Mouse (Mus musculus): ENCODE data around the gene Asap2.
A peak's percentile ranks its signal among the peaks of the same experiment; 100 is the strongest.

Asap2 gene

GRCm38 (mm10) chr12:21214551-21215165 lies 224.4 kb downstream of the Asap2 start:
- no peak for DNase-seq

GRCm38 (mm10) chr12:21217776-21218444 lies 227.7 kb downstream of the Asap2 start:
- no peak for DNase-seq

DNA sequence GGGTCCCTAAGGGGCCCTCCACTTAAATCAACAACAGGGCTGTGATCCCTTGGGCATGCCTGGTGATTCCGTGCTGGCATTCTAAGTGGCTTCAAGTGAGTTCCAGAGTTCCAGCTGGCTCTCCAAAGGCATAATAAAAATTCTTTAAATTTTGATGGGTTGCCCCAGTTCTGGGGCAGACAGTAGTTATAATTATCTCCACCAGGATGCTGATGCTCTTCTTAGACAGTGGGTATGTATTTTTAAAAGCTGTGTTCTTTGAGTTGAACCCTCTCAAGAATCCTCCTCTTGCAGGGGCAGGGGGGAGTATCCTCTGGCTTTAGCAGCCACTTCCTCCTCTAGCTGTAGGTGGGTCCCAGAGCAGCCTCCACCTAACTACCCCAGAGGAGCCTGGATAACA lies 230.3 kb downstream of the Asap2 start:
- no peak for DNase-seq

- no peak for DNase-seq
These were observed 233.7 kb downstream of the Asap2 start for GRCm38 (mm10) chr12:21223923-21224322.

- no peak for DNase-seq
These were observed 235.1 kb downstream of the Asap2 start for GRCm38 (mm10) chr12:21225358-21225757.

- DNase-seq = no peak
These were observed 236.1 kb downstream of the Asap2 start for GRCm38 (mm10) chr12:21226316-21226715.

DNA sequence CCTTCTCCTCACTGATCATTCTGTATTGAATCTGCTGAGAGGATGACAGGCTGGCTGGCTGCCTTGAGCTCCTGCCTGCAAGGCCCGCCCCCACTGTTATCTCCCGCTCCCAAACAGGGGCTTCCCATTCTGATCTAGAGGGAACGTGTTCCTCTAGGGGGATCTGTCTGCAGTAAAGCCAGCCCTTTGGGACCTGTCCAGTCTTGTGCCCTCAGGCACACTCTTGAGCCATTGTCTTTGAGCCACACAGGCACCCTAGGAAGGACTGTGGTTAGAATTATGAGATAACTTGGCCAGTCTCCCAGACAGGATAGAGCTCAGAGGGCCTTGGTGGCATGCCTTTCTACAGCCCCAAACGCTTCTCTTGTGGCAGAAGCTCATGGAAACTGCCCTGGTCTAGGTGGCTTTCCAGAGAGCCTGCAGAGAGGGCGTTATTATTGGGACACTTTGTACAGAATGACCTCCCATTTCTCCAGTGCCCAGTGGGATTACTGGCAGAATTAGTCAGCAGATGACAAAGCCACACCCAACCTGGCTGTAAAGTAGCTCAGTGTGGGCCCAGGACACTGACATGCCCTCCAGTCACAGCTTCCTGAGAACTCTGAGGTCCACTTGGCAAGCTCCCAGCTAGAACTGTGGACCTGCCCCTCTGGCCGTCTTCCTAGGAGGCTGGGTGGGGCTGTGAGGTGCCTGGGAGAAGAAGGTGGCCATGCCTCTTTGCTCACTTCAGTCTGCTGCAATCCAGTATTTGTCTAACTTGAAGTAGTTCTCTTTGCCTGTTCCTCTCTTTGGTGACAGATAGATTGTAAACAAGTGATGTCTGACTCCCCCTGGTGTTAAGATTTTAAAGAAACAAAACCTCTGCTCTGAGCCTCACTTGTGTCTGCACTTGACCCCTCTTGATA lies 237.1 kb downstream of the Asap2 start:
- DNase-seq = peak; percentile 85

DNA sequence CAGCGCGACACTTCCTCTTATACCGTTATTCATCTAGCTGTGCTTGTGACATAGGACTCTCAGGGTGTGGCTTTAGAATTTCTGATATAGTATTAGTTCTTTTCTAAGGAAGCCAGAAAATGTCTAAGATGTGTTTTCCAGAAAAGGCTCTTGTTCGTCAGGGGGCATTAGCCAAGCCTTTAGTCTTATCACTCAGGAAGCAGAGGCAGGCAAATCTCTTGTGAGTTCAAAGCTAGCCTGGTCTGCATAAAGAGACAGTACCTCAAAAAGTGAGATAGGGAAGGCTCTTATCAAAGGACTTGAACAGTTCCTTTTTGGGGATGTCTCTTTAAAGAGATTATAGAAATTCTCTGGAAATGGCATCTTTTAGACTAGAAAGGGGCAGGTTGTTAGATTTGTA lies 238.4 kb downstream of the Asap2 start:
- no peak for DNase-seq

GRCm38 (mm10) chr12:21229076-21229918 lies 239.0 kb downstream of the Asap2 start:
- no peak for DNase-seq

- no peak for DNase-seq
These were observed 243.5 kb downstream of the Asap2 start for GRCm38 (mm10) chr12:21233727-21234126.

DNA sequence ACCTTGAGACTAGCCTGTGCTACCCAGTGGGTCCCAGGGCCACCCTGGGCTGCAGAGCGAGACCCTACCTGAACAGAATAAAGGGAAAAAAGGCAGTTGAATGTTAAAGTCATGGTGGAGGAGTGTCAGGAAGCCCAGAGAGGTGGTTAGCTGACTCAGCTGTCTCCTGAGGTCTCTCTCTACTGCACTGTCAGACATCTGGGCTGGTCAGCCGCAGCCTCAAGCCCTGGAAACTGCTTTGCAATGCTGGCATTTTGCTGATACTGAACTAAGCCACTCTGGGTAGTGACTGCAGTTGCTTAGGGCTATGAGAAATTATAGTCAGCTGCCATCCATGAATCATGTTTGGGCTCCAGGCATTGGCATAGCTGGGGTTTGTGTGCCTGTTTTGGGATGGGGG lies 244.3 kb downstream of the Asap2 start:
- no peak for DNase-seq

- no peak for DNase-seq
These were observed 251.7 kb downstream of the Asap2 start for GRCm38 (mm10) chr12:21241965-21242364.

DNA sequence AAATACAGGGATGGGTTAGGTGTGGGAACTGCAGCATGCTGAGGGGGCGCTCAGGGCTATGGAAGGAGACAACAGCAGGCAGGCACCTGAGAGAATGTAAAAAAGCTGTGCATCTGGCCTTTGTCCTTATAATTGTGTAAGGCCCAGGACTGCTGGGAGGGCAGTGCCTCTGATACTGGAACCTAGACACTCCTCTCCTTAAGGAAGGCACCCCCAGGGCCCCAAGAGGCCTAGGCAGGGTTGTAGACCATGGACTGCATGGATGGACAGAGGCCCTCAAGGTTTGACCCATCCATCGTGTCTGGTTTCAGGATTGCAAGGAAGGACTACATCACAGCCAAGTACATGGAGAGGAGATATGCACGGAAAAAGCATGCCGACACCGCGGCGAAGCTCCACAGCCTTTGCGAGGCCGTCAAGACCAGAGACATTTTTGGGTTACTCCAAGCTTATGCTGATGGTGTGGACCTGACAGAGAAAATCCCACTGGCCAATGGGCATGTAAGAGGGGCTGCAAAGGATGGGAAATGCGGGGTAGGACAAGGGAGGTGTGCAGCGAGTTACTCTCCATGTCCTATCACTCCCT lies 254.2 kb downstream of the Asap2 start:
- no peak for DNase-seq

GRCm38 (mm10) chr12:21247711-21248392 lies 257.6 kb downstream of the Asap2 start:
- DNase-seq = no peak

GRCm38 (mm10) chr12:21260494-21261256 lies 270.4 kb downstream of the Asap2 start:
- DNase-seq = no peak

- DNase-seq = no peak
These were observed 271.3 kb downstream of the Asap2 start for GRCm38 (mm10) chr12:21261521-21261920.

GRCm38 (mm10) chr12:21263256-21263655 lies 273.0 kb downstream of the Asap2 start:
- DNase-seq = no peak

- DNase-seq = no peak
These were observed 274.0 kb downstream of the Asap2 start for GRCm38 (mm10) chr12:21264241-21264640.

GRCm38 (mm10) chr12:21264970-21265369 lies 274.7 kb downstream of the Asap2 start:
- DNase-seq = no peak

GRCm38 (mm10) chr12:21265501-21265900 lies 275.2 kb downstream of the Asap2 start:
- DNase-seq = peak; percentile 18
